Mouse (Mus musculus): ENCODE measurements around the gene Hemgn.

- TF ChIP-seq CTCF (IDR thresholded peaks at IDR 0.05; ENCODE audit: control insufficient read depth, insufficient read depth, low read length) (no peak), POLR2A (IDR thresholded peaks at IDR 0.05; ENCODE audit: borderline replicate concordance, control insufficient read depth, low read depth, low read length) (no peak)
Observed at GRCm38 (mm10) chr4:46410677-46411076, 2.6 kb downstream of the Hemgn start.

All from bone marrow, adult 2 months (tissue).